Mouse (Mus musculus) brain, embryonic 14.5 days (tissue): Measurements from ENCODE around the gene Cfap70.

Experiments used
- CTCF ChIP-seq: fragments of 200-500 bp; IDR thresholded peaks from 2 replicates; pipeline ENCODE4 v1.5.1; 2012; ENCODE audit warnings: inconsistent platforms, mild to moderate bottlenecking, moderate library complexity, borderline replicate concordance; ENCODE audit not compliant: insufficient read depth, insufficient read length; ENCODE audit errors: extremely low read depth
- POLR2A ChIP-seq: fragments of 200-500 bp; IDR thresholded peaks from 2 replicates; pipeline ENCODE4 v1.6.1; 2012; ENCODE audit warnings: mild to moderate bottlenecking, inconsistent platforms, borderline replicate concordance; ENCODE audit not compliant: poor library complexity, insufficient read depth, insufficient read length, severe bottlenecking; ENCODE audit errors: extremely low read depth

GRCm38 (mm10) chr14:20397220-20397619 is 54.8 kb downstream of the Cfap70 start:
- TF ChIP-seq POLR2A, result no peak
- no peak for TF ChIP-seq CTCF
